Mouse (Mus musculus) midbrain, embryonic 14.5 days (tissue): ENCODE data around the gene Pemt. TPM values are rescaled to one million over a fixed set of nuclear protein-coding genes. Genes with fewer than 3 reads are reported as not detected.

Experiments used
- ATAC-seq: fragments of 200-750 bp; cut with Nextera tagmentation; 2 replicates; pipeline ENCODE4 v1.8.0; 2017; ENCODE audit warnings: moderate number of reproducible peaks, moderate library complexity; ENCODE audit not compliant: low FRiP score, low TSS enrichment
- DNase-seq: peaks from one replicate; pipeline ENCODE4 v3.0.0-alpha.2; 2015
- H3K27ac ChIP-seq: fragments of 300-500 bp; sonication (generic); replicated peaks from 2 replicates; pipeline ENCODE4 v1.5.1; 2014; ENCODE audit warnings: mild to moderate bottlenecking, low read depth, low read length, moderate library complexity
- H3K27me3 ChIP-seq: fragments of 300-500 bp; sonication (generic); 2 replicates; pipeline ENCODE4 v1.6.1; 2014; ENCODE audit warnings: low read length, control low read depth, mixed read lengths; ENCODE audit not compliant: control insufficient read depth, insufficient read depth
- H3K36me3 ChIP-seq: fragments of 300-500 bp; sonication (generic); 2 replicates; pipeline ENCODE4 v1.6.1; 2014; ENCODE audit warnings: low read length, control low read depth; ENCODE audit not compliant: control insufficient read depth, insufficient read depth
- H3K4me1 ChIP-seq: fragments of 300-500 bp; sonication (generic); 2 replicates; pipeline ENCODE4 v1.6.1; 2014; ENCODE audit warnings: mild to moderate bottlenecking, antibody characterized with exemption, low read length, control low read depth; ENCODE audit not compliant: control insufficient read depth, insufficient read depth
- H3K4me2 ChIP-seq: fragments of 300-500 bp; sonication (generic); 2 replicates; pipeline ENCODE4 v1.6.1; 2014; ENCODE audit warnings: mild to moderate bottlenecking, low read length, moderate library complexity
- H3K4me3 ChIP-seq: fragments of 300-500 bp; sonication (generic); replicated peaks from 2 replicates; pipeline ENCODE4 v1.5.1; 2014; ENCODE audit warnings: low read depth, low read length
- H3K9ac ChIP-seq: fragments of 300-500 bp; sonication (generic); replicated peaks from 2 replicates; pipeline ENCODE4 v1.6.1; 2014; ENCODE audit warnings: mild to moderate bottlenecking, low read length, moderate library complexity
- H3K9me3 ChIP-seq: fragments of 300-500 bp; sonication (generic); 2 replicates; pipeline ENCODE4 v1.6.1; 2016; ENCODE audit warnings: low read length, control low read depth, mixed read lengths; ENCODE audit not compliant: control insufficient read depth
- whole genome bisulfite sequencing: fragments of 180-500 bp; shearing (Covaris S2); extraction: QIAGEN DNeasy Blood & Tissue Kit; methylation state at CpG from one replicate; pipeline ENCODE4 v1.1.7; 2014; 5-methylcytosine and 5-hydroxymethylcytosine counted together
- polyA plus RNA-seq: library from polyadenylated mRNA; unstranded; fragments of >200 nt; fragmentation: Nextera tagmentation; extraction: Ambion mirVana; gene quantifications from 2 replicates; pipeline ENCODE4 v1.2.1, GENCODE M21; 2014

Gene Pemt
- polyA plus RNA-seq, 1 experiment from 2014 or later: 6.0 TPM

DNA sequence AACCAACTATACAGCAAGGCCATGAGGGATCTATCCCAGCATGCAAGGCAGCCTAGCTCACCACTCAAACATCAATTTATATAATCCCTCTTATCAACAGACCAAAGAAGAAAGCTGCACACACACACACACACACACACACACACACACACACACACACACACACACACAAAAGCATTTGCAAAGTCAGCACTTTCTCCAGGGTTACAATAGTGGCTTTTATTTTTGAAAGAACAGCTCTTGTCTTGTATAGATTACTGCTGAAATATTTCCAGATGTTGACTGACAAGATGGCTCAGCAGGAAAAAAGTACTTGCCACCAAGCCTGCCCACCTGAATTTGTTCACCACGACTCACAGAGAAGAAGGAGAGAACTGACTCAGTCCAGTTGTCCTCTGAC is 19.0 kb upstream of the Pemt start:
- Histone ChIP-seq H3K4me3 (no peak overlapping the region), H3K27ac (no peak overlapping the region), H3K36me3 (no peaks in the 10 kb centered on the region), H3K27me3 (no peaks in the 10 kb centered on the region), H3K4me1 (no peaks in the 10 kb centered on the region), H3K9me3 (no peaks in the 10 kb centered on the region), H3K9ac (no peak overlapping the region), H3K4me2 (no peak overlapping the region)
- no peak for ATAC-seq
- no peak for DNase-seq
- WGBS: 74% methylated on average over 1 of the region's 1 CpGs

DNA sequence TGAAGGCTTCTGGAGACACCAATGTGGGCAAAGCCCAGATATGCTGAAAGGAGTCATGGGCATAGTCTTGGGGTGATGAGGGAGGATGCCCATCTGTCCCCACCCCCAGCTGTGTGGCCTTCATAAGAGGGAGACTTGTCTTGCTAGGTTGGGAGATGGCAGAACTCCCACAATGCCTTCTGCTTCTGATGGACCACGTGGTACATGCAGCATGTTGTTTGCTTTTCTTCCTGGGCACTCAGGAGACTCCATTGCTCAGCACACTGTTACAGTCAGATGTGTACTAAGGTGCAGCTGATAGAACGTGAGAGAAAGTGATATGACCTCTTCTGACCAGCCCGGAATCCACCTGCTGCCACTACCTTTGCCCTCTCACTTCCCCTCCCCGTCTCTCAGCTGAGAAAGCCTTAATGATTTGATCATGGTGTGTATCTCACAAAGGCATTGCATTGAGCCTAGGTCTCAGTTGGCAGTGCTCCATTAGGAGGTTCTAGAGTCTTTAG is 15.3 kb upstream of the Pemt start:
- no peak overlapping the region for H3K4me2 ChIP-seq
- WGBS: 79% methylated on average over 4 of the region's 4 CpGs
- no peak overlapping the region for H3K4me3 ChIP-seq
- ATAC-seq (no peak), DNase-seq (no peak)
- H3K36me3 ChIP-seq: no peaks in the 10 kb centered on the region
- no peaks in the 10 kb centered on the region for H3K27me3 ChIP-seq
- H3K4me1 ChIP-seq: no peaks in the 10 kb centered on the region
- no peak overlapping the region for H3K9ac ChIP-seq
- H3K27ac ChIP-seq: no peak overlapping the region
- H3K9me3 ChIP-seq: no peaks in the 10 kb centered on the region

DNA sequence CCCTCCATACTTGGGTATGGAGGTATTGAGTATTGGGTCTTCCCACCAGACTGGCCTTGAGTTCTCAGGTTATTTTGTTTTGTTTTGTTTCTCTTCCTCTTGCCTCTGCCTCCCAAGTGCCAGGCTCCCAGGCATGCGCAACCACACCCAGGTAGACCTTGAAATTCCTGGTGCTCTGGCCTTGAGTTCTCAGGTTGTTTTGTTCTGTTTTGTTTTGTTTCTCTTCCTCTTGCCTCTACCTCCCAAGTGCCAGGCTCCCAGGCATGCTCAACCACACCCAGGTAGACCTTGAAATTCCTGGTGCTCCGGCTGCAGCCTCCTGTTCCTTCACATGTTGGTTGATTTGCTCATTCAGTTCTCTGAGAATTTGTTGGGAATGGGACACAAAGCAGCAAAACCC is 13.7 kb upstream of the Pemt start:
- no peak for ATAC-seq
- Histone ChIP-seq H3K4me2 (no peak overlapping the region), H3K9ac (no peak overlapping the region), H3K27ac (no peak overlapping the region), H3K4me3 (no peak overlapping the region), H3K4me1 (no peaks in the 10 kb centered on the region), H3K9me3 (no peaks in the 10 kb centered on the region), H3K36me3 (no peaks in the 10 kb centered on the region), H3K27me3 (no peaks in the 10 kb centered on the region)
- DNase-seq: no peak
- WGBS: 92% methylated on average over 2 of the region's 2 CpGs

DNA sequence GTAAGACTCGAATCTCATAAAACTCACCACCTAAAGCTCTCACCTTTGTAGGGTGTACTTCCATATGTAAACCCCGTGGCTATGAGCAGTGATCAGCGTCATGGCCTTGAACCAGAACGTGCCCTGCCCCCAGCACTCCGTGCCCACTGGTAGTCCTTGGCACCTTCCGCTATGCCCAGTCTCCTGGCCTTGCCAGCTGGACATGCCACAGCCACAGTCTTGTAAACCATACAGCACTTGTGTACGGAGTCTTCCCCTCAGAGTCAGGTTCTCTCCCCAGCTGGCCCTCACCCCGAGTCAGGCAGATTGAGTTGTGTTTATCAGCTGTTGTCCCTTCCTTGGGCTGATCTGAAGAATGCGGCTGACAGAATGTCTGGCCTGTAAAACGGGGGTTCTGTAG is 12.2 kb upstream of the Pemt start:
- DNase-seq: no peak
- 86% methylated on average over 10 of the region's 10 CpGs for WGBS
- no peaks in the 10 kb centered on the region for H3K36me3 ChIP-seq

DNA sequence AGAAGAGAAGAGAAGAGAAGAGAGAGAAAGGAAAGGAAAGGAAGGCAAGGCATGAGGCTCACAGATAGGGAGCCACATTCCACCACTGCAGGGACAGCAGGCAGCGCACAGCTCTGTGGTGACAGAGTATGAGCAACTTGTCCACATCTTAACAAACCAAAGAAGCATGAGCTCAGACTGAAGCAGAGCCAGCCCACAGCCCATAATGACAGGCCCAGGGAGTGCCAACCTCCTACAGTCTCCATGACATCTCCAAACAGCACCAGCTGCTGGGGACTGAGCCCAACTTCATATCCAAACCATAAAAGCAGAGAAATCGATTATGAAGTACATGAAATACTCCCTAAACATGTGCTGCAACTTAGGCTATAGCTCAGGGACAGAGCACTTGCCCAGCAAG is 11.7 kb upstream of the Pemt start:
- 71% methylated on average over 2 of the region's 2 CpGs for WGBS
- no peak overlapping the region for H3K9ac ChIP-seq
- no peak for DNase-seq

More for the DNA sequence above, 12.2 kb upstream of the Pemt start:
- Histone ChIP-seq H3K9me3 (no peaks in the 10 kb centered on the region), H3K4me1 (no peaks in the 10 kb centered on the region), H3K27me3 (no peaks in the 10 kb centered on the region), H3K4me3 (no peak overlapping the region), H3K9ac (no peak overlapping the region), H3K27ac (no peak overlapping the region), H3K4me2 (no peak overlapping the region)
- no peak for ATAC-seq

DNA sequence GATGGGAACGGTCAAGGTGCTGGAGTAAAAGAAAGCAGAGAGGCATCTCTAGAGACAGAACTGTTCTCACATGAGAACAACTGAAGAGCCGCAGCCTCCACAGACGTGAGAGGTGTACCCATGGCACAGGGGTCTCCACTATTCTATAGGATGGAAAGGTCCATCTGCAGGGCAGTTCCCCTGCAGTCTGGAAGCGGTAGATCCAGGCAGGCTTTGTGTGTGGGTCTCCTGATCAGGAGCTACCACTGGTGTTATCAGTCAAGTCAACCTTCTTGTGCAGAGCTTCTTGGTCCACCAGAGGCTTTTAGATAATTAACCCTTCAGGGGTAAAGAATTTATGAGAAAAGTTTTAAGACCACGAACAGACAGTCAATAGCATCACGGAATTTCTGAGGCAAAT is 10.2 kb upstream of the Pemt start:
- DNase-seq (no peak), ATAC-seq (no peak)
- Histone ChIP-seq H3K4me2 (no peak overlapping the region), H3K4me3 (no peak overlapping the region), H3K9me3 (no peaks in the 10 kb centered on the region), H3K27ac (no peak overlapping the region), H3K9ac (no peak overlapping the region), H3K4me1 (no peaks in the 10 kb centered on the region), H3K36me3 (no peaks in the 10 kb centered on the region), H3K27me3 (no peaks in the 10 kb centered on the region)
- WGBS: 83% methylated on average over 6 of the region's 6 CpGs

More for the DNA sequence above, 11.7 kb upstream of the Pemt start:
- no peaks in the 10 kb centered on the region for H3K36me3 ChIP-seq
- no peak overlapping the region for H3K4me2 ChIP-seq
- H3K27me3 ChIP-seq: no peaks in the 10 kb centered on the region
- no peak for ATAC-seq
- H3K4me3 ChIP-seq: no peak overlapping the region
- H3K9me3 ChIP-seq: no peaks in the 10 kb centered on the region
- no peak overlapping the region for H3K27ac ChIP-seq
- no peaks in the 10 kb centered on the region for H3K4me1 ChIP-seq

DNA sequence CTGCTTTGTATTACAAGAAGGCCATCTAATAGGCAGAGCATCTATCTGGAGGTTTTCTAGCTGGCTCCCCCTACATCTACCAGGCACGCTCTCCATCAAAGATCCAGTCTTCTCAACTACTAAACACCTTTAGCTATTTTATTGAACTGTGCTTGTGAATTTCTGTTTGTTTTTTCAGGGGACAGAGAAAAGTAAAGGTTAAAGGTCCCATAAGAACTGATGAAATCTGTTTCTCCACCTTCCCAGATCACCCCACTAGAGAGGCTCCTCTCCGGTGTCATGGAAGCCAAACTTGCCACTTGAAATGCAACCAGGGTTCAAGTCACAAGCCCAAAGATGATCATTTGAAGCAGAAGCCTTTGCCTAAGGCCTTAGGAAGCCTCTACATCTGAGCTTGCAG is 2.6 kb upstream of the Pemt start:
- WGBS: 94% methylated on average over 2 of the region's 2 CpGs
- H3K27me3 ChIP-seq: no peaks in the 10 kb centered on the region
- no peak overlapping the region for H3K4me2 ChIP-seq
- DNase-seq (no peak), ATAC-seq (no peak)
- no peaks in the 10 kb centered on the region for H3K9me3 ChIP-seq
- no peak overlapping the region for H3K27ac ChIP-seq
- H3K4me3 ChIP-seq: no peak overlapping the region
- H3K36me3 ChIP-seq: no peaks in the 10 kb centered on the region
- H3K4me1 ChIP-seq: no peaks in the 10 kb centered on the region
- no peak overlapping the region for H3K9ac ChIP-seq

DNA sequence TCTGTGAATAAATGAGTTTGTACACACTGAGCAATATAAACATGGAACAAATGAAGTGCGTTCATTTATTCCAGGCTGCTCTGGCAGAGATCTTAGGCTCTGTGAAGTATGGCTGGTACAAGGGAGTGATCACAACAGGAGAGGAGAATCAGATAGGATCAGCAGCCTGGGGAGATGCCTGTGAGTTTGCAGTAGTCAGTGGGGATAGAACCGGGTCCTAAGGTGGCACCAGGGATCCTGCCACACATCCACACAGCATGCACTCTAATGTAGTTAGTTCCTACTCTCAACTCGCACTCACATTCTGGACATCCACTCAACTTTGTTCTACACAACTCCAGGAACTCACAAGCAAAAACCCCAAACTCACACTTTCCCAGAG is 622 bp downstream of the Pemt start:
- H3K4me2 ChIP-seq: peak overlapping the region; percentile 60
- H3K4me1 ChIP-seq: no peaks in the 10 kb centered on the region
- H3K36me3 ChIP-seq: no peaks in the 10 kb centered on the region
- peak; percentile 18; the same call in 1 of the 2 replicates for ATAC-seq
- no peak for DNase-seq
- peak overlapping the region; percentile 18; the same call in 1 of the 2 replicates for H3K9ac ChIP-seq
- peak overlapping the region; percentile 54 for H3K4me3 ChIP-seq
- no peak overlapping the region; the same call in 1 of the 2 replicates for H3K27ac ChIP-seq
- H3K9me3 ChIP-seq: no peaks in the 10 kb centered on the region
- WGBS: 7% methylated on average over 3 of the region's 3 CpGs
- H3K27me3 ChIP-seq: no peaks in the 10 kb centered on the region

DNA sequence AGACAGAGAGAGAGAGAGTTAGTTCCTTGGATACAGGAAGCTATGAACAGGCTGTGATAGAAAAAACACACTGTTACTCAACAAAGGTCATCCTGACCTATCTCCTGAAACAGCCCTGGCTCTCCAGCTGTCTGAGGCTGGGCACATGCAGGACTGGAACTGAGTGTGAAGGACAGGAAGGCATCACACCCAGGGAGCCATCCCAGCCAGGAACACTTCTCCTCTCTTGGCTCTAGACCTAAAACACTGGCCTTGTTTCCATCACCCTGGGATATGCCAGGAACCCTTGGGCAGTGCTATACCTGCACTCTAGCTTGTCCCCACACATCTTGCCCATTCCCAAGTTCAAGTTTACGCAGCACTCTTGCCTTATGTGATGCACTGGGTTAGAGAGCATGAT is 1.5 kb downstream of the Pemt start:
- no peaks in the 10 kb centered on the region for H3K36me3 ChIP-seq
- H3K4me3 ChIP-seq: no peak overlapping the region
- ATAC-seq (no peak), DNase-seq (no peak)
- no peaks in the 10 kb centered on the region for H3K9me3 ChIP-seq
- H3K27me3 ChIP-seq: no peaks in the 10 kb centered on the region
- WGBS: 98% methylated on average over 1 of the region's 1 CpGs
- H3K27ac ChIP-seq: no peak overlapping the region
- H3K9ac ChIP-seq: no peak overlapping the region
- no peaks in the 10 kb centered on the region for H3K4me1 ChIP-seq
- no peak overlapping the region for H3K4me2 ChIP-seq
